13 mouse cellular contexts compared by ENCODE assay signal in the genomic region with DNA sequence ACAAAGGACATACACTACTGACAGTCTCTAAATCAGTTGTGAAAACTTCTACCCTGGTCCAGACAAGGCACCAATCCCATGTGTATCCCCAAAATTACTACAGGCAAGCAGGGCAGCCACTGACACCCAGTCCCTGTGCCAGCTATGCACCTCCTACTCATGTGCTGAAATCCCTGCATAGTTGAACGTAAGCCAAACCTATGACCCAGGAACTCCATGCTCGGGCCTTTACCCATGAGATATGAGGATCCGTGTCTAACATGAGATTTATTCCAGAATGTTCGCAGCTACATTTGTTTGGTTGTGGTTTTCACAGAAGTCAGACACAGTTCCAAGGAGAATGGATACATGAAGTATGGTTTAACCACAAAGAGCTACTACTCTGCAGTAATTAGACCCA. TPM values are rescaled to one million over a fixed set of nuclear protein-coding genes. Genes with fewer than 3 reads are reported as not detected.
DNase-seq lines count a peak whose midpoint lies in the region; ATAC-seq and TF ChIP-seq lines count a peak whose summit lies in the region.
"Had no signal": no experiment of that assay in that cellular context is flagged by ENCODE, and none has a peak within 500 bp of the region (broad histone marks: within the 10 kb centered on the region; RNA-seq: fewer than 3 reads in every experiment).

No protein-coding gene starts in this region.

- H3K4me1 ChIP-seq in heart, embryonic 10.5 days: peaks cover 41% of the 10 kb centered on the region
- peaks cover 18% of the 10 kb centered on the region for H3K4me1 ChIP-seq in kidney, embryonic 15.5 days
- H3K4me1 ChIP-seq: liver, embryonic 13.5 days; megakaryocyte, embryonic 14.5 days; stomach, embryonic 15.5 days had no signal

- DNase-seq in heart, adult 11 months: peak; percentile 94
- no peak for DNase-seq in heart, embryonic 10.5 days (ENCODE audit: low spot score)
- peak; percentile 35 for DNase-seq in kidney, adult 18-20 months
- DNase-seq in kidney, postnatal 4 days: no peak
- DNase-seq in Patski (ENCODE audit: low read depth, low spot score): peak; percentile 44
- DNase-seq in cerebellum, adult 11 months: no peak
- DNase-seq: cerebellum, adult 8-10 months; forebrain, postnatal 0 days; liver, embryonic 13.5 days had no signal

- H3K36me3 ChIP-seq in heart, embryonic 10.5 days: no peaks in the 10 kb centered on the region
- H3K36me3 ChIP-seq in kidney, embryonic 15.5 days: no peaks in the 10 kb centered on the region
- H3K36me3 ChIP-seq: liver, embryonic 13.5 days; stomach, embryonic 15.5 days had no signal

- CTCF ChIA-PET in Patski (lab: Charles Lee): interaction anchor here (1.1 kb wide), 1 partner anchor 33 kb away, joined by 3 read pairs; no protein-coding TSS in a partner anchor

- H3K4me3 ChIP-seq in heart, embryonic 10.5 days: no peak overlapping the region
- H3K4me3 ChIP-seq in kidney, embryonic 15.5 days (replicated peaks): no peak overlapping the region
- H3K4me3 ChIP-seq: liver, embryonic 13.5 days; stomach, embryonic 15.5 days had no signal

- 0 out of 2 replicates have a peak, but pooled peaks cover under 1% of the 10 kb centered on the region for H3K9me3 ChIP-seq in heart, embryonic 10.5 days
- no peaks in the 10 kb centered on the region for H3K9me3 ChIP-seq in kidney, embryonic 15.5 days (replicated peaks)
- H3K9me3 ChIP-seq: liver, embryonic 13.5 days; stomach, embryonic 15.5 days had no signal

- POLR2A ChIA-PET in Patski (lab: Charles Lee): interaction anchor here (0.6 kb wide), 1 partner anchor 37 kb away, joined by 3 read pairs; no protein-coding TSS in a partner anchor

- WGBS in heart, embryonic 10.5 days: 80% methylated on average over 4 of the region's 4 CpGs
- 71% methylated on average over 4 of the region's 4 CpGs for WGBS in kidney, embryonic 15.5 days

- TF ChIP-seq CTCF in Patski (IDR thresholded peaks at IDR 0.05): no peak

- H3K27me3 ChIP-seq in heart, embryonic 10.5 days (ENCODE audit: insufficient read depth, poor library complexity, severe bottlenecking): no peaks in the 10 kb centered on the region
- peaks cover 3% of the 10 kb centered on the region for H3K27me3 ChIP-seq in Patski
- no peaks in the 10 kb centered on the region for H3K27me3 ChIP-seq in kidney, embryonic 15.5 days
- H3K27me3 ChIP-seq: liver, embryonic 13.5 days; stomach, embryonic 15.5 days had no signal

- ATAC-seq in Patski: peak; percentile 55
- no peak for ATAC-seq in kidney, embryonic 15.5 days (replicated peaks; ENCODE audit: low FRiP score)

- no peak overlapping the region for H3K27ac ChIP-seq in heart, embryonic 10.5 days
- peak overlapping the region; percentile 18; the same call in 1 of the 2 replicates for H3K27ac ChIP-seq in kidney, embryonic 15.5 days
- H3K27ac ChIP-seq: kidney, postnatal 0 days; liver, embryonic 13.5 days; stomach, embryonic 15.5 days had no signal

- in situ Hi-C loops in Patski (cut with MboI; ENCODE audit: low pct_unique_long_range_greater_than_20kb): no loop called here

- no peak overlapping the region for H3K9ac ChIP-seq in kidney, embryonic 15.5 days
- H3K9ac ChIP-seq: forebrain, postnatal 0 days; liver, embryonic 13.5 days; stomach, embryonic 15.5 days had no signal

- no peak overlapping the region for H3K4me2 ChIP-seq in kidney, embryonic 15.5 days
- H3K4me2 ChIP-seq: liver, embryonic 13.5 days; stomach, embryonic 15.5 days had no signal

RNA-seq across cellular contexts. Expression of a gene that starts 45.5 kb away (rescaled TPM):
- polyA plus RNA-seq in heart, embryonic 10.5 days (2016; fragmentation: Nextera tagmentation; extraction: Ambion mirVana): not detected in 2 replicates
- polyA plus RNA-seq in Patski (2021): not detected
- not detected in 2 replicates for polyA plus RNA-seq in kidney, embryonic 15.5 days (2015; fragmentation: Nextera tagmentation; extraction: Ambion mirVana)
- polyA plus RNA-seq: forebrain, postnatal 0 days; kidney, postnatal 0 days had no signal

Comparison
In these comparisons a context has a peak if more than half of its experiments do, and no peak if none do; other contexts are left out.
1. DNase-seq: peak in heart, adult 11 months (single experiment), kidney, adult 18-20 months (single experiment) and Patski (single experiment); none in heart, embryonic 10.5 days (single experiment), kidney, postnatal 4 days (0 of 2) and cerebellum, adult 11 months (single experiment).